Mouse (Mus musculus) spleen, adult 2 months (tissue): Measurements from ENCODE around the gene Pgm3.

ENCODE experiments used
- CTCF ChIP-seq: fragments of 200-500 bp; IDR thresholded peaks from 2 replicates; pipeline ENCODE4 v1.5.1; 2011; ENCODE audit warnings: mild to moderate bottlenecking, inconsistent platforms; ENCODE audit not compliant: insufficient read depth, insufficient read length, insufficient replicate concordance; ENCODE audit errors: extremely low read depth
- POLR2A ChIP-seq: fragments of 200-500 bp; IDR thresholded peaks from 2 replicates; pipeline ENCODE4 v1.6.1; 2011; ENCODE audit warnings: low read depth, low read length, inconsistent platforms

GRCm38 (mm10) chr9:86570946-86571345 is 696 bp downstream of the Pgm3 start:
- no peak for TF ChIP-seq CTCF
- TF ChIP-seq POLR2A = no peak
